Mouse (Mus musculus) heart, postnatal 0 days (tissue): Measurements from ENCODE around the gene Nutm1.

Experiments used
- CTCF ChIP-seq: IDR thresholded peaks from 2 replicates; pipeline ENCODE4 v1.5.1; 2016; ENCODE audit warnings: antibody characterized with exemption, control low read depth, low read depth
- EP300 ChIP-seq: IDR thresholded peaks from 2 replicates; pipeline ENCODE4 v1.6.1; 2016; ENCODE audit warnings: antibody characterized with exemption, low read depth

DNA sequence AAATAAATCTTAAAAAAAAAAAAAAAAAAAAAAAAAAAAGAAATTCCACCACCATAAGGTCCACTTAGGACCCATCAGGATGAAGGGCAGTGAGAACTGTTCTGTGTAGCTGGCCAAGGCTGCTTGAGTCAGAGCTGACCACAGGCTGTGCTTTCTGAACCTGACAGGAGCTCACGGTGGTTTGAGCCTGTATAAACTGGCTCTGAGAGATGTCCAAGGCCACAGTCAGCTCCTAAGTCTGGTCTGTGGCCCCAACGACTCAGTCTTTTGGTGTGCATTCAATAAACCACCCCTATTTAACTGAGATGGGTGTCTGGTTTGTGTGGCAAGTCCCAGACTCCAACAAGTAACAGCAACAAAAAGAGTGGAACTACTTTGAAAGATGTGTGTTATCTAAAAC lies 22.5 kb downstream of the Nutm1 start:
- TF ChIP-seq CTCF = no peak
- no peak for TF ChIP-seq EP300
